Mouse (Mus musculus) hindbrain, embryonic 12.5 days (tissue): ENCODE measurements at regions not wholly inside any gene's neighbourhood (a gene's known extent, or its start where the extent isn't known, plus 50 kb on each side); places are given as distances from the start of the nearest gene placed in this dataset.

ENCODE experiments used
- ATAC-seq: fragments of 200-750 bp; cut with Nextera tagmentation; 2 replicates; pipeline ENCODE4 v1.8.0; 2017; ENCODE audit warnings: moderate TSS enrichment; ENCODE audit not compliant: low FRiP score
- H3K27ac ChIP-seq: fragments of 300-500 bp; sonication (generic); 2 replicates; pipeline ENCODE4 v1.5.1; 2016; ENCODE audit warnings: mild to moderate bottlenecking
- H3K27me3 ChIP-seq: fragments of 300-500 bp; sonication (generic); 2 replicates; pipeline ENCODE4 v1.6.1; 2016; ENCODE audit warnings: mild to moderate bottlenecking
- H3K36me3 ChIP-seq: fragments of 300-500 bp; sonication (generic); 2 replicates; pipeline ENCODE4 v1.6.1; 2016; ENCODE audit warnings: mild to moderate bottlenecking
- H3K4me1 ChIP-seq: fragments of 300-500 bp; sonication (generic); 2 replicates; pipeline ENCODE4 v1.6.1; 2016
- H3K4me2 ChIP-seq: fragments of 300-500 bp; sonication (generic); replicated peaks from 2 replicates; pipeline ENCODE4 v1.6.1; 2016; ENCODE audit warnings: mild to moderate bottlenecking
- H3K4me3 ChIP-seq: fragments of 300-500 bp; sonication (generic); 2 replicates; pipeline ENCODE4 v1.5.1; 2016; ENCODE audit warnings: mild to moderate bottlenecking
- H3K9ac ChIP-seq: fragments of 300-500 bp; sonication (generic); 2 replicates; pipeline ENCODE4 v1.6.1; 2016; ENCODE audit warnings: mild to moderate bottlenecking, moderate library complexity
- H3K9me3 ChIP-seq: fragments of 300-500 bp; sonication (generic); replicated peaks from 2 replicates; pipeline ENCODE4 v1.6.1; 2016; ENCODE audit warnings: mild to moderate bottlenecking
- WGBS: fragments of 180-500 bp; shearing (Covaris S2); methylation state at CpG from one replicate; pipeline ENCODE4 v1.1.7; 2016; 5-methylcytosine and 5-hydroxymethylcytosine counted together

DNA sequence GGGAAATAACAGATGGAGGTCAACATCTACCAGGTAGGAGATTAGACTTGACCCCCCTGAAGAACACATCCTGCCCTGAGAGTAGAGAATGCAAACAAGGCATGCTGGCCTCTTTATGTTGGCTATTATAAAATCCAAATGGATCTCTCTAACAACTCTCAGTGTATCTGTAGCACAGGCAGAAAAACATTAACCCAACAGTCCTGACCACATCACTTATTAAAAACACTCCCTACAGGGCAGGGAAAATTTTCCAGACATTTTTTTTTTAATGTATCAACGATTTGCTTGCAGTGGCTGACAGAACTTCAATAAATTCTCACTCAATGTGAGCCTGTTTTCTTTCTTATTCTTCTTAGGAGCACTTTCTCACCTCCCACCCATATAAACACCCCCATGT is 511.4 kb downstream of the Cdk5rap2 start:
- no peak overlapping the region for H3K27ac ChIP-seq
- no peaks in the 10 kb centered on the region for H3K4me1 ChIP-seq
- no peaks in the 10 kb centered on the region for H3K9me3 ChIP-seq
- no peaks in the 10 kb centered on the region for H3K27me3 ChIP-seq
- no peak overlapping the region for H3K9ac ChIP-seq
- WGBS = 71% methylated on average over 1 of the region's 1 CpGs
- no peaks in the 10 kb centered on the region for H3K36me3 ChIP-seq
- no peak overlapping the region for H3K4me2 ChIP-seq
- H3K4me3 ChIP-seq = no peak overlapping the region
- ATAC-seq = no peak

GRCm38 (mm10) chr4:69896111-69896510 is 514.1 kb downstream of the Cdk5rap2 start:
- WGBS = 89% methylated on average over 1 of the region's 1 CpGs
- Histone ChIP-seq H3K4me3 (no peak overlapping the region), H3K36me3 (no peaks in the 10 kb centered on the region), H3K9me3 (no peaks in the 10 kb centered on the region), H3K4me1 (peaks cover 6% of the 10 kb centered on the region), H3K4me2 (no peak overlapping the region), H3K27me3 (no peaks in the 10 kb centered on the region), H3K9ac (no peak overlapping the region), H3K27ac (no peak overlapping the region)
- ATAC-seq = no peak

DNA sequence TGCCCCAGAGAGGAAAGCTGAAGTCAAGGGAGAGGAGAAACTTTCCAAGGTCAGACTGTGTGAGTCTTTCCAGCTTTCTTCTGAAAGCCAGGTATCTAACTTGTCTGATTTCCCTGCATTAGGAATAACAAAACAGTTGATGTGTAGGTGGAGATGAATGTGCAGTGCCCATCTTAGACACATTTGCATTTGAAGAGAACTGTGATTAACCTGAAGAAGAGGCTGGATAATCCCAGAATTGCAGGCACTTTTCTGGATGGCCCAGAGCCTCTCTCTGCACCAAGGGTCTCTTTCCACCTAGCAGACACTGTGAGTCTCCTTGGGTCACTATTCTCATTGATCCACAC is 517.4 kb downstream of the Cdk5rap2 start:
- Histone ChIP-seq H3K4me3 (no peak overlapping the region), H3K9ac (no peak overlapping the region), H3K27ac (no peak overlapping the region), H3K9me3 (no peaks in the 10 kb centered on the region), H3K4me2 (no peak overlapping the region), H3K36me3 (no peaks in the 10 kb centered on the region), H3K4me1 (peaks cover 8% of the 10 kb centered on the region), H3K27me3 (no peaks in the 10 kb centered on the region)
- ATAC-seq = no peak

DNA sequence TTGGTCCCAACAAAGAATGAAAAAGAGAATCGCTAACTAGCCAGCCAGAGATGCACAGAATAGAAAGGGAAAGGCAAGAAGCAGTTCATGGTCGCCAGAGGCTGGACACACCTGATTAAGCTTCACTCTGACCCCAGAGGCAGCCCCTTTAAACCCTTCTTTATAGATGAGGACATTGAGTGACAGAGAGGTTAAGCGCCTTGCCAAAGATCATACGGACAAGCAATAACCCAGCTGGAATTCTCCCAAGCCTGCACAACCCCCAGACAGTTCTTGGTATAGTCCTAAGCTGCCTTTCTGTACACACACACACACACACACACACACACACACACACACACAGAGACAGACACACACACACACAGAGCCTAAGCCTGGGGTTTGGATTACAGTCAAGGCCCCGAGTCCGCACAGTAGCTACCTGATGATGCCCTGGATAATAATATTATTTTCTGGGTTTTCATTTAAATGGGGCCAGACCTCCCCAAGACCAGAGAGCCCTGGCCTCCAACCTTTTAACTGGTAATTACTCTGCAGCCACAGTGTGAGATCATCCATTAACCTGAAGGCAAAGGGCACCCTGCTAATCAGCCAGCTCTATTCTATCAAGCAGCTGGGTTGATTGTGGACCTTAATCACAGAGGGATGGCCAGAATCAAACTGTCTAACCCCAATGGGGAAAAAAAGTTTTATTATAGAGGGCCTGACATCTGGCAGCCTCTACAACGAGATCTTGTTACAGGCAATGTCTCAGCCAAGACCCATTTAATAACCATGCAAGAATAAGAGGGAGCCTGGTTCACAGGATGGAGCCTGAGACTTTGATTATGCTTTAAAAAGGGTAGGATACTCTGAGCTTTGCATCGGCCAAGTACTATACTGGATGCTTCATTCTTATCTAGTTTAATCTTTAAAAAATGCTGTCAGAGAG is 518.1 kb downstream of the Cdk5rap2 start:
- 40% methylated on average over 8 of the region's 8 CpGs for WGBS
- H3K4me2 ChIP-seq = no peak overlapping the region
- H3K27me3 ChIP-seq = no peaks in the 10 kb centered on the region
- H3K27ac ChIP-seq = no peak overlapping the region
- H3K36me3 ChIP-seq = no peaks in the 10 kb centered on the region
- no peak overlapping the region for H3K4me3 ChIP-seq
- H3K4me1 ChIP-seq = peaks cover 8% of the 10 kb centered on the region
- no peak overlapping the region for H3K9ac ChIP-seq
- ATAC-seq = peak; percentile 43; the same call in 1 of the 2 replicates
- no peaks in the 10 kb centered on the region for H3K9me3 ChIP-seq

- H3K9ac ChIP-seq = no peak overlapping the region
- H3K9me3 ChIP-seq = no peaks in the 10 kb centered on the region
- 75% methylated on average over 2 of the region's 2 CpGs for WGBS
- ATAC-seq = no peak
- peaks cover 8% of the 10 kb centered on the region for H3K4me1 ChIP-seq
- H3K36me3 ChIP-seq = no peaks in the 10 kb centered on the region
- no peaks in the 10 kb centered on the region for H3K27me3 ChIP-seq
- no peak overlapping the region for H3K4me3 ChIP-seq
- no peak overlapping the region for H3K4me2 ChIP-seq
- H3K27ac ChIP-seq = no peak overlapping the region
Observed at GRCm38 (mm10) chr4:69890655-69891054, 519.6 kb downstream of the Cdk5rap2 start.

- Histone ChIP-seq H3K36me3 (no peaks in the 10 kb centered on the region), H3K27ac (no peak overlapping the region), H3K4me1 (peaks cover 8% of the 10 kb centered on the region), H3K9me3 (no peaks in the 10 kb centered on the region), H3K27me3 (no peaks in the 10 kb centered on the region), H3K9ac (no peak overlapping the region), H3K4me3 (no peak overlapping the region), H3K4me2 (no peak overlapping the region)
- ATAC-seq = peak; percentile 46; the same call in 1 of the 2 replicates
- WGBS = 26% methylated on average over 5 of the region's 5 CpGs
Observed at GRCm38 (mm10) chr4:69889931-69890634, 520.2 kb downstream of the Cdk5rap2 start.

DNA sequence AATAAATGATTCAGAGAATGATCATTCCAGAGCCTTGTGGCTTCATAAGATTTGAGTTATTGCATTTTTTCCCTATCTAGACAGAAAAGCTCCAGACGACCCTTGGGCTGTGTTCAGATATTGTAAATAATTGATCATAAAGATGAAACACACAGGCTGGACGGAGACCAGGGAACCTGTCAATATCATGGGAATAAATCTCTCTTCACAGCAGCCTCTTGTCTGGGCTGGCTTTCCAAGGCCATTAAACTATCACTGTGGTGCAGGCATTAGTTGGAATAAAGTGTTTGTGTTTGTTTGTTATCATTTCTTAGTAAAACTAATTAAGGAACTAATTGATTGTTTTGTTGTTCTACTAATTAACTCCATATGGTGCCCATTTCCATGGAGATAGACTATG is 533.5 kb downstream of the Cdk5rap2 start:
- Histone ChIP-seq H3K4me2 (no peak overlapping the region), H3K36me3 (no peaks in the 10 kb centered on the region), H3K27me3 (no peaks in the 10 kb centered on the region), H3K4me1 (no peaks in the 10 kb centered on the region), H3K27ac (no peak overlapping the region), H3K9me3 (no peaks in the 10 kb centered on the region), H3K4me3 (no peak overlapping the region), H3K9ac (no peak overlapping the region)
- 63% methylated on average over 2 of the region's 2 CpGs for WGBS
- no peak for ATAC-seq

- H3K36me3 ChIP-seq = no peaks in the 10 kb centered on the region
Observed at GRCm38 (mm10) chr4:69870638-69871037, 539.6 kb downstream of the Cdk5rap2 start.

DNA sequence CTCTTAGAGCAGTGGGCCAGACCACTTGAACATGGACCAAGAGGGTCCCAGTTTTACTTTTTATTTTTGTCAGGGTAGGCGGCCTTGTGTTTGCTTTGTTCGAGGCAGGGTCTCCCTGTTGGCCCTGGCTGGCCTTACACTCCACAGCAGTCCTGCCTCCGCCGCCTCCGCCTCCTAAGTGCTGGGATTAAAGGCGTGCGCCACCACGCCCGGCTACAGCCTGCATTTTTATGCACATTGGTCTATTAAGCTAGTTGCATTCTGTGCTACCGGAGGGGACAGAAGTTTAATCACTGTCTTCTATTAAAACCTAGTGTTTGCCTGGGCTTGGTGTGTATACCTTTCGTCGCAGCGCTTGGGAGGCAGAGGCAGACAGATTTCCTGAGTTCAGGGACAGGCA is 555.2 kb downstream of the Cdk5rap2 start:
- Histone ChIP-seq H3K27me3 (no peaks in the 10 kb centered on the region), H3K9me3 (no peaks in the 10 kb centered on the region), H3K4me2 (no peak overlapping the region), H3K27ac (no peak overlapping the region), H3K4me3 (no peak overlapping the region), H3K36me3 (no peaks in the 10 kb centered on the region), H3K4me1 (no peaks in the 10 kb centered on the region), H3K9ac (no peak overlapping the region)
- WGBS = 91% methylated on average over 13 of the region's 13 CpGs
- ATAC-seq = no peak

More at GRCm38 (mm10) chr4:69870638-69871037, 539.6 kb downstream of the Cdk5rap2 start:
- no peaks in the 10 kb centered on the region for H3K4me1 ChIP-seq
- no peaks in the 10 kb centered on the region for H3K9me3 ChIP-seq
- H3K9ac ChIP-seq = no peak overlapping the region
- H3K4me2 ChIP-seq = no peak overlapping the region
- no peaks in the 10 kb centered on the region for H3K27me3 ChIP-seq
- no peak for ATAC-seq
- WGBS = 77% methylated on average over 2 of the region's 2 CpGs
- H3K27ac ChIP-seq = no peak overlapping the region
- no peak overlapping the region for H3K4me3 ChIP-seq

DNA sequence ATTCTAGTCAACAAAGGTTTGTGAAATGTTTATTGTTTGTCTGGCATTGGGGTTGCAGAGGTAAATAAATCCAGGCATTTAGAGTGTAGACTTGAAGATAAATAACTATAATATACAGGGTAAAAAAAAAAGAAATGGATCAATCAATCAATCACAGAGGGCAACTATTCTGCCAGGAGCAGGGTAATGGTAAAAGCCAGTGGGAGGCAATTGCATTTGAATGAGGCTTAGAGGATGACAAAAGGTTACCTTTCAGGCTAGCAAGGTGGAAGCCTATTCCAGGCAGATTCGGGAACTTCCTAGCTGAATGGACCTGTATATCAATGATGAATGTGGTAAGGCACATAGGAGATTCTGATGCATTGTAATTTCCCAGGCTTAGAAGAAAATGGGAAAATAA is 557.6 kb downstream of the Cdk5rap2 start:
- WGBS = 46% methylated on average over 1 of the region's 1 CpGs
- Histone ChIP-seq H3K4me2 (no peak overlapping the region), H3K9ac (no peak overlapping the region), H3K9me3 (no peaks in the 10 kb centered on the region), H3K27ac (no peak overlapping the region), H3K36me3 (no peaks in the 10 kb centered on the region), H3K4me3 (no peak overlapping the region), H3K4me1 (no peaks in the 10 kb centered on the region), H3K27me3 (no peaks in the 10 kb centered on the region)
- ATAC-seq = no peak

DNA sequence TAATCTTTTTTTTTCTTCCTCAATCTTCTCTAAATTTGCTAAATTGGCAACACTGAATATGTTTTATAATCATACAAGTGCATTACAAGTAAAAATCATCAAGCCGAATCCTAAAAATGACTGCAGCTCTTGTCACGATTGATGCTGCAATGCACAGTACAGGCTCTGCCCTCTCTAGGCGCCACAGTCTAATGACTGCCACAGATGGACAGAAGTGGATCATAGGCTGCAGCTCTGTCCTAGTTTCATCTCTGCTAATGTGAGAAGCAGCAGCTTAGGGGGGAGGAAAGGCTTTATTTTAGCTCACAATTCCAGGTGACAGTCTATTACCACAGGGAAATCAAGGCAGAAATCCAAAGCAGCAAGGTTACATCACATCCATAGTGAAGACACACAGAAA is 560.8 kb downstream of the Cdk5rap2 start:
- WGBS = 87% methylated on average over 3 of the region's 3 CpGs
- H3K9ac ChIP-seq = no peak overlapping the region

DNA sequence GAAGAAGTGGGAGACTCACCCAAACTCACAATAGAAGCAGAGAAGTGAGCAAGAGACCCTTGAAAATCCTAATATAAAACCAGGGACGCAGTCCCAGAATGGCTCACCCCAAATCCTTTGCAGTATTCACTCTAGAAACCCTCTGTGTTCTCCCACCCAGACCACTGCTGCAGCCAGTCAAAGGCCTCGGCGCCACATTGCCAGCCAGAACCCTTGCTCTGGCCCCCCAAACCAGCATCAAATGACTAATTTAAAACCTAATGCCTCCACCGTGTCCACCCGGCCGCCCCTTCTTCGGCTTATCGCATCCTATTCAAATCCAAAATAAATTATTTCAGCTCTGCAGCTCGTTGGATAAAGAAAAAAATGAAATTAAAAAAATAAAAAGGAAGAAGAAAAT is 570.4 kb downstream of the Cdk5rap2 start:
- no peak for ATAC-seq

More for the DNA sequence above, 560.8 kb downstream of the Cdk5rap2 start:
- Histone ChIP-seq H3K4me3 (no peak overlapping the region), H3K27ac (no peak overlapping the region), H3K27me3 (no peaks in the 10 kb centered on the region), H3K36me3 (no peaks in the 10 kb centered on the region), H3K4me2 (no peak overlapping the region), H3K4me1 (no peaks in the 10 kb centered on the region), H3K9me3 (no peaks in the 10 kb centered on the region)
- ATAC-seq = no peak

DNA sequence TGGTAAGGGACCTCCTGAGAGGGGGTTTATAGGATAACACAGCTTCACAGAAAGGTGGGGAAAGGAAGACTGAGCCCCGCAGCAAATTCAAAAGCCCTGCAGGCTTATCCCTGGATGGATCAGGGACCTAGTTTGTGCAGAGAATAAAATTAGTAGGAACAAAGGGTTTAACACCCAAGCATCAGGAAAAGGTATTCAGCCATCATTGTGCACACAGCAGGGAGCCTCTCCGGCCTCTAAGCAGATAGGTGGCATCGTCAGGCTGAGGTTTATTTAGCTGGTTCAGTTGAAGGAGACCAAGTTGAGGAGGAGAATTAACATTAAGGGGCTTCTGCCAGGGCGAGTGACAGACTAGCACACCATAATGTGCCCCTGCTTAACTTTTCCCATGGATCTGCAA is 571.3 kb downstream of the Cdk5rap2 start:
- ATAC-seq = no peak
- WGBS = 32% methylated on average over 4 of the region's 4 CpGs
- no peak overlapping the region for H3K27ac ChIP-seq
- no peaks in the 10 kb centered on the region for H3K9me3 ChIP-seq
- no peak overlapping the region for H3K9ac ChIP-seq
- no peaks in the 10 kb centered on the region for H3K36me3 ChIP-seq
- H3K4me1 ChIP-seq = no peaks in the 10 kb centered on the region
- H3K4me2 ChIP-seq = no peak overlapping the region
- no peaks in the 10 kb centered on the region for H3K27me3 ChIP-seq
- no peak overlapping the region for H3K4me3 ChIP-seq

More for the DNA sequence above, 570.4 kb downstream of the Cdk5rap2 start:
- Histone ChIP-seq H3K4me2 (no peak overlapping the region), H3K4me3 (no peak overlapping the region), H3K27me3 (no peaks in the 10 kb centered on the region), H3K27ac (no peak overlapping the region), H3K9me3 (no peaks in the 10 kb centered on the region), H3K9ac (no peak overlapping the region), H3K36me3 (no peaks in the 10 kb centered on the region), H3K4me1 (no peaks in the 10 kb centered on the region)
- WGBS = 68% methylated on average over 9 of the region's 9 CpGs
